Mouse (Mus musculus) v-Abl transformed pro-B cells (cell line): ENCODE measurements around the gene Thg1l.

Experiments
- in situ Hi-C, 2 experiments: fragments of 400-800 bp; cut with MboI; formaldehyde crosslinking; loops; one replicate each; pipeline ENCODE4 v1.15.1; 2025; ENCODE audit not compliant: unreplicated experiment in 2 of 2

Thg1l gene

GRCm38 (mm10) chr11:45955127-45955627 lies at the start of gene Thg1l:
Gene Thg1l, minus strand, starts transcription at chr11:45955494.
- in situ Hi-C loops = loop anchor here (5.0 to 25.0 kb wide), 5 partner anchors 172 to 1707 kb away; no protein-coding TSS in a partner anchor

GRCm38 (mm10) chr11:45992087-45992486 lies 36.8 kb upstream of the Thg1l start:
- in situ Hi-C loops = no loop called here

- in situ Hi-C loops = no loop called here
These were observed 36.3 kb upstream of the Thg1l start for GRCm38 (mm10) chr11:45991604-45992003.

- in situ Hi-C loops = no loop called here
These were observed 25.6 kb upstream of the Thg1l start for GRCm38 (mm10) chr11:45980893-45981253.

- in situ Hi-C loops = no loop called here
These were observed 24.9 kb upstream of the Thg1l start, which contains the start of gene Sox30 for GRCm38 (mm10) chr11:45979946-45980892. Gene Sox30, plus strand, starts transcription at chr11:45980310.

- in situ Hi-C loops = no loop called here
These were observed 20.8 kb upstream of the Thg1l start for GRCm38 (mm10) chr11:45976061-45976460.

DNA sequence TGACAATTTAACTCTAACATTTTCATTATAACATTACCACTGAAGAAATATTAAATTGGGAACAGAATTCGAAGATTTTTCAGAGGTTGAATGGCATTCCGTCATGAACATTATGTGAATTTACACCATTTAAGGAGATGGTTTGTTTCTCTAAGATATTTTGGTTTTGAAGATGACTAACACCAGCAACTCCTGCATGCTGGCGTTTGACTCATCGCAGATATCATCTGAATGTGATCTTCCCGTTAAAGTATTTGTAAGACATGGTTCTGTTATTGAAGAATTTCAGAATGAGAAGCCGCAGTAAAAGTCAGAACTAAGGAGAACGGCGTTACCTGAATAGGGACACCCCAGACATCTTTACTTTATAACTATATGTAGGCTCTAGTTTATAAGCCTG lies 19.2 kb upstream of the Thg1l start:
- in situ Hi-C loops = loop anchor here in 1 of 2 experiments (25.0 kb wide), 1 partner anchor 1688 kb away; no protein-coding TSS in a partner anchor

DNA sequence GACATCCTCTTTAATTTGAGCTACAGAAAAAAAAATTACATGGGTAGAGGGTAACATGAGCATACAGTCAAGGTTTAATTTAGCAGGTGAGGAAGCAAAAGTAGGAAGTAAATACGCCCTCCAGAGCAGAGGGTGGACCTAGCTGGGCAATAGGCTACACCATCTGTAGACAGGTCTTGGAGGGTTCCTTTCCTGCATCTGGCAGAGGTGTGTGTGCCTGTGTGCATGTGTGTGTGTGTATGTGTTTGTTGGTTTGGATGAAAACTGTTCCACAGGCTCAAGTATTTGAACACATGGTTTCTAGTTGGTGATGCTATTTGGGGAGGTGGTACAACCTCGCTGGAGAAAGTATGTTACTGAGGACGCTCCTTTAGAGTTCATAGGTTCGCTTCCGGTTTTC lies 18.3 kb upstream of the Thg1l start:
- in situ Hi-C loops = loop anchor here in 1 of 2 experiments (25.0 kb wide), 1 partner anchor 1689 kb away; no protein-coding TSS in a partner anchor

DNA sequence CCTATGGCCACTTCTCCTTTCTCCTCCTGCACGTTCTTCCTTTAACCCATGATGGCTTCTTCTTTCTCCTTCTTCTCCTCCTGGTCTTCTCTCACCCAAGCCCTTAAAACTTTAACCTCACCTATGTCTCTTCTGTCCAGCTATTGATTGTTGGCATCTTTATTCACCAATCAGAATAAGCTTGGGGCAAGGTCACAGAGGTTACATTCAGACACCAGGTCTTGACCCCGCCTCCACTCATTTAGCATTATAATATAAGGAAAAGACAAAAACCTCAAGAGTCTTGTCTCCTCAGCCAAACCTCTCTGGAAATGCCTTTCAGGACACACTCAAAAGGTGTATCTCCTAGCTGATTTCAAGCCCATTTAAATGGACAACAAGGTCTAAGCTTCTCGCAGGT lies 13.2 kb upstream of the Thg1l start:
- in situ Hi-C loops = loop anchor here in 1 of 2 experiments (25.0 kb wide), 1 partner anchor 1694 kb away; no protein-coding TSS in a partner anchor

DNA sequence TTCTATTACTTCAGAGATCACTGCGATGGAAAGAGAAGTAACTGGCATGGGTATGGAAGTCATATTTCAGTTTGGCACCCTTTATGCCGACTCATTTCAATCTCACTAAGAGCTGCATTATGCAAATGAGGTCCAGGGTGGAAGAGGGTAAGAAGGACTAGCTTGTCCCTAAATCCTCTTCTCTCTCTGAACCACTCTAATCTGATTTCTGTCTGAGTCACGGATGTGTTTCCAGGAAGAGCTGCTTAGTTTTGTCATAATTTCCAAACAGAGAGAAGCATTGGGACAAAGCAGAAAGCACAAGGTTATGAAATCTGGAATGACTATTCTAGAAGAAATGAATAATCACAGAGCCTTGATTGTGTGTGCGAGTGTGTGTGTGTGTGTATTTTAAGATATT lies 11.6 kb upstream of the Thg1l start:
- in situ Hi-C loops = loop anchor here in 1 of 2 experiments (25.0 kb wide), 1 partner anchor 1695 kb away; no protein-coding TSS in a partner anchor

GRCm38 (mm10) chr11:45960003-45960402 lies 4.7 kb upstream of the Thg1l start:
- in situ Hi-C loops = loop anchor here in 1 of 2 experiments (25.0 kb wide), 1 partner anchor 1702 kb away; no protein-coding TSS in a partner anchor

DNA sequence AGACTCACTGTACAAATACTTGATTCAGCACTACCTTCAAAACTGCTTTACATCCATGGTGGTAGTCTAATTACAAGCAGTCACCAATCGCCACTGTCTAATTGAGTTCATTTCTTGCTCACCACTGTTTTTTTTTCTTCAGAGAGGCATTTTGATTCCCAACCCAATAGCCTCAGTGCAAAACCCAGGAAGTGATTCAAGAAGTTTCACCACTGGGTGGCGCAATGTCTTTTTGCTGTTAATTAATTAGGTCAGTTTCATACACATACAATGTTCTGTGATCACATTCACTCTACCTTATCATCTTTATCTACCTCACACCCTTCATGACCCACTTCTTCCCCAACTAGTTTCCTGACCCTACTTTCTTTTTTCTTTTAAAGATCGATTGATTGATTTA lies 4.3 kb upstream of the Thg1l start:
- in situ Hi-C loops = loop anchor here (5.0 to 25.0 kb wide), 5 partner anchors 168 to 1703 kb away; no protein-coding TSS in a partner anchor

- in situ Hi-C loops = no loop called here
These were observed 7.8 kb downstream of the Thg1l start for GRCm38 (mm10) chr11:45947491-45947890.

- in situ Hi-C loops = no loop called here
These were observed 8.5 kb downstream of the Thg1l start for GRCm38 (mm10) chr11:45946796-45947195.

DNA sequence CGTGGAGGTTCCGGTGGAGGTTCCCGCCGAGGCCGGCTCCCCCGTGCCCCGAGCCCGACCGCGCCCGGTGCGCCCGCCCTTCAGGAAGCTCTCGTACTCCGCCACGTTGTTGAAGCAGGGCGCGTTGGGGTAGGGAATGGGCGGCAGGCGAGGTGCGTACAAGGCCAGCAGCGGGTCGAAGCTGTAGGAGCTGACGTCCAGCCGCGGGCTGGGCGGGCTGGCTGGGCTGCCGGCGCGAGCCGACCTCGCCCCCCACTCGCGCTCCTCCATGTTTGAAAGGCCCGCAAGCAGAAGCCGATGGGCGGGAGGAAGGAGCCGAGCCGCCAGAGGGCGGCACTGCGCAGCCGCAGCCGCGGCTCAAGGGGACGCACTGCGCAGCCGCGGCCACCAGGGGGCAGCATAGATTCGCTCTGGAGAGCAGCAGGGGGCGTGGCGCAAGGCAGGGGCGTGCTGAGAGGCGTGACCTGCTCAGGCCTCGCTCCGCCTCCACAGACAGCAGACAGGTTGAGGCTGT lies 10.6 kb downstream of the Thg1l start, which contains the start of gene Lsm11:
Lsm11 (minus strand) TSS at position 293 of the 514 bp plus-strand sequence.
- in situ Hi-C loops = no loop called here

DNA sequence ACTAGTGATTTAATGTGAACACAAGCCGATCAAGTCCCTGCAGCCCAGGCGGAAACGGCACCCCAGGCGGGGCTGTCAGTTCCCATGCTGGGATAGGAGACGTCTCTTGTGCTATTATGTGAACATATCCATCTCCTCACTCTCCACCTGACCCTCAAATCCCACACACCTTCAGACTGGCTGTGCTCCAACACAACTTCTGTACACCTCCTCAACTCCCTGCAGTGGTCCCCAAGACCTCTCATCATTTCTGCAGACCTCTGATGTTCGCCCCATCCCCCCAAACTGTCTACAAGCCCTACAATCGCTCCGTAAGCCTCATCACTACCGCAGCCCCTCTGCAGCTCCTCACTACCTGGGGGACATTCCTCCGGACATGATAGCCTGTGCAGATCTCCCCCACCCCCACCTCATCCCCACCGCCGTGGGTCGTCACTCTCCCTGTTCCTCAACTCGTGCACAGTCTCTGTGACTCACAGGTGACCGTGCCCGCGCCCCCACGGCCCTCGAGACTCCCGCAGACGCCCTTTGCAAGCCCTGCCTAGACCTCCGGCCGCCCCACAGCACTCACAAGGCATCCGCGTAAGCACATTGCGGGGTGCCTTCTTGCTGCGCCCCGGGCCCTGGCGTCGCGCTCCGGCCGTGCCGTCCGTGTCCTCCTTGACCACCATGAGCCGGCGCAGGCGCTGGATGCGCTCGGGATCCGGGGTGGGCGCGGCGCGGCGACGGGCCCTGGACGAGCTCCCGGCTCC lies 11.2 kb downstream of the Thg1l start:
- in situ Hi-C loops = no loop called here

DNA sequence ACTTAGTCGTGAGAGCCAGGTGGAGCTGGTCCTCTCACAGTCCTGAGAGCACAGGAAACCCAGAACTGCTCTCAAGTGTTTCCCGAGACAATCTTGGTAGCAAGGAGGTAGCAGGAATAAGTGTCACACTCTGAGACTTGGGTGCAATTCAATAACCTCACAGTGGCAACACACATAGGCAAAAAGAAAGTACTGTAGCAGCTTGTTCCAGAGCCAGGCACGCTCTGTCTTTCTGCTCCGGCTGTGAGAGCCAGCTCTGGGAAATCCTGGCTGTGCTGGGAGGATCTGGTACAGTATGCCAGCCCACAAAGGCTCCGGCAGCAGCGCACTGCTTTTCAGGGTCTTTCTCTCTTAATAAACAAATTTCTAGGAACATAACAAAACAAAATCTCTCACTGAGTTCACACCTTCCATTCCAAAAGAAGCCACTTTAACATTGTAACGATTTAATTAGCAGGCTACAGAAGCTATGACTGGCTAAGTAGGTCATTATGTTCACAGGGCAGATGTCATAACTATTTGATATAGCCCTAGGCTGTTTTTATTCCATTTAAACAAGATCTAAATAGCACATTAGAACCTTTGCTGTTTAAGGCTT lies 12.1 kb downstream of the Thg1l start:
- in situ Hi-C loops = no loop called here

DNA sequence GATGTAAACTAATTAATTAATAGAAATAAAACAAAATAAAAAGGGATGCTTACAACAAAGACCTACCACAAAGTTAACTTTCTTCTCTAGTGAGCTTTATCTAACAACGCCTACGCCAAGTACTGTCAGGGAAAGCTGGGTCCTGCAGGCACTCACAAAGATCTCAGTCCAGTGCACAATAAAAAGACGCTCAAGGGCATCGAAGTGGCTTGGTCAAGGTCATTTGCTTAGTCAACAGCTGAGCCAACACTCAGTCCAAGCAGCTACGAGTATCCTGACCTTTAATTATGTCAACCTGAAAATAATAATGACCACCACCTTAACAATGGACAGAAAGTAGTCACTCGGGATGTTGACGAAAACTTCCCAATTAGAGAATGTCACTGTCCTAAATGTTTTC lies 13.0 kb downstream of the Thg1l start:
- in situ Hi-C loops = no loop called here

- in situ Hi-C loops = no loop called here
These were observed 16.4 kb downstream of the Thg1l start for GRCm38 (mm10) chr11:45938917-45939316.

GRCm38 (mm10) chr11:45937478-45937877 lies 17.8 kb downstream of the Thg1l start:
- in situ Hi-C loops = no loop called here
